Mouse (Mus musculus): Measurements from ENCODE around the gene Umad1. TPM values are rescaled to one million over a fixed set of nuclear protein-coding genes. Genes with fewer than 3 reads are reported as not detected.

Umad1 gene
- polyA plus RNA-seq, 2 experiments, result 10.7 to 16.6 TPM

- Histone ChIP-seq H3K9me3 (ENCODE audit: control insufficient read depth, low read length) (no peaks in the 10 kb centered on the region), H3K4me1 (ENCODE audit: control insufficient read depth, insufficient read depth, low read length) (peaks cover 5% of the 10 kb centered on the region; the same call in 1 of the 2 replicates), H3K27me3 (ENCODE audit: control insufficient read depth, insufficient read depth, low read length) (no peaks in the 10 kb centered on the region), H3K36me3 (ENCODE audit: control insufficient read depth, insufficient read depth, low read length) (peaks cover 3% of the 10 kb centered on the region; the same call in 1 of the 2 replicates), H3K9ac (ENCODE audit: low read depth, low read length, severe bottlenecking) (peak overlapping the region; percentile 69), H3K27ac (replicated peaks; ENCODE audit: low read depth, low read length) (peak overlapping the region; percentile 65), H3K4me3 (replicated peaks; ENCODE audit: low read length) (peak overlapping the region; percentile 69), H3K4me2 (replicated peaks; ENCODE audit: low read depth, low read length, severe bottlenecking) (peak overlapping the region; percentile 83)
- no peak for ATAC-seq (ENCODE audit: low FRiP score, low read depth)
- no peak for TF ChIP-seq POLR2A (IDR thresholded peaks at IDR 0.05; ENCODE audit: borderline replicate concordance, extremely low read depth, insufficient read depth, insufficient read length)
- no peak for DNase-seq (ENCODE audit: low spot score)
- WGBS, result 10% methylated on average over 6 of the region's 6 CpGs
Observed at GRCm38 (mm10) chr6:8258316-8258715, 772 bp upstream of the Umad1 start.

GRCm38 (mm10) chr6:8259667-8260044, 568 bp downstream of the Umad1 start:
- Histone ChIP-seq H3K4me3 (replicated peaks; ENCODE audit: low read length) (peak overlapping the region; percentile 69), H3K4me1 (ENCODE audit: control insufficient read depth, insufficient read depth, low read length) (peaks cover 5% of the 10 kb centered on the region; the same call in 1 of the 2 replicates), H3K9me3 (ENCODE audit: control insufficient read depth, low read length) (no peaks in the 10 kb centered on the region), H3K27me3 (ENCODE audit: control insufficient read depth, insufficient read depth, low read length) (no peaks in the 10 kb centered on the region), H3K4me2 (replicated peaks; ENCODE audit: low read depth, low read length, severe bottlenecking) (peak overlapping the region; percentile 83), H3K9ac (ENCODE audit: low read depth, low read length, severe bottlenecking) (peak overlapping the region; percentile 64), H3K27ac (replicated peaks; ENCODE audit: low read depth, low read length) (no peak overlapping the region), H3K36me3 (ENCODE audit: control insufficient read depth, insufficient read depth, low read length) (peaks cover 3% of the 10 kb centered on the region; the same call in 1 of the 2 replicates)
- no peak; the same call in 1 of the 2 replicates for ATAC-seq (ENCODE audit: low FRiP score, low read depth)
- 0% methylated on average over 8 of the region's 8 CpGs for WGBS
- DNase-seq (ENCODE audit: low spot score), result no peak
- no peak for TF ChIP-seq POLR2A (IDR thresholded peaks at IDR 0.05; ENCODE audit: borderline replicate concordance, extremely low read depth, insufficient read depth, insufficient read length)

GRCm38 (mm10) chr6:8271047-8271446, 12.0 kb downstream of the Umad1 start:
- ATAC-seq (ENCODE audit: low FRiP score, low read depth) (no peak), DNase-seq (ENCODE audit: low spot score) (no peak)
- Histone ChIP-seq H3K4me3 (replicated peaks; ENCODE audit: low read length) (no peak overlapping the region), H3K4me2 (replicated peaks; ENCODE audit: low read depth, low read length, severe bottlenecking) (no peak overlapping the region), H3K27ac (replicated peaks; ENCODE audit: low read depth, low read length) (no peak overlapping the region), H3K27me3 (ENCODE audit: control insufficient read depth, insufficient read depth, low read length) (no peaks in the 10 kb centered on the region), H3K4me1 (ENCODE audit: control insufficient read depth, insufficient read depth, low read length) (no peaks in the 10 kb centered on the region; the same call in 1 of the 2 replicates), H3K36me3 (ENCODE audit: control insufficient read depth, insufficient read depth, low read length) (0 out of 2 replicates have a peak, but pooled peaks cover 5% of the 10 kb centered on the region), H3K9me3 (ENCODE audit: control insufficient read depth, low read length) (no peaks in the 10 kb centered on the region), H3K9ac (ENCODE audit: low read depth, low read length, severe bottlenecking) (no peak overlapping the region)
- no peak for TF ChIP-seq POLR2A (IDR thresholded peaks at IDR 0.05; ENCODE audit: borderline replicate concordance, extremely low read depth, insufficient read depth, insufficient read length)
- WGBS, result 85% methylated on average over 3 of the region's 3 CpGs

GRCm38 (mm10) chr6:8274387-8275054, 15.4 kb downstream of the Umad1 start:
- no peaks in the 10 kb centered on the region; the same call in 1 of the 2 replicates for H3K4me1 ChIP-seq (ENCODE audit: control insufficient read depth, insufficient read depth, low read length)
- H3K9me3 ChIP-seq (ENCODE audit: control insufficient read depth, low read length), result no peaks in the 10 kb centered on the region
- no peak overlapping the region for H3K27ac ChIP-seq (replicated peaks; ENCODE audit: low read depth, low read length)
- DNase-seq (ENCODE audit: low spot score) (peak; percentile 65), ATAC-seq (ENCODE audit: low FRiP score, low read depth) (no peak)
- no peak for TF ChIP-seq POLR2A (IDR thresholded peaks at IDR 0.05; ENCODE audit: borderline replicate concordance, extremely low read depth, insufficient read depth, insufficient read length)
- 30% methylated on average over 6 of the region's 6 CpGs for WGBS
- no peak overlapping the region for H3K4me2 ChIP-seq (replicated peaks; ENCODE audit: low read depth, low read length, severe bottlenecking)
- no peak overlapping the region for H3K9ac ChIP-seq (ENCODE audit: low read depth, low read length, severe bottlenecking)
- H3K36me3 ChIP-seq (ENCODE audit: control insufficient read depth, insufficient read depth, low read length), result 0 out of 2 replicates have a peak, but pooled peaks cover 5% of the 10 kb centered on the region
- H3K27me3 ChIP-seq (ENCODE audit: control insufficient read depth, insufficient read depth, low read length), result no peaks in the 10 kb centered on the region
- no peak overlapping the region for H3K4me3 ChIP-seq (replicated peaks; ENCODE audit: low read length)

- Histone ChIP-seq H3K27ac (replicated peaks; ENCODE audit: low read depth, low read length) (no peak overlapping the region), H3K4me3 (replicated peaks; ENCODE audit: low read length) (no peak overlapping the region), H3K4me1 (ENCODE audit: control insufficient read depth, insufficient read depth, low read length) (no peaks in the 10 kb centered on the region; the same call in 1 of the 2 replicates), H3K9me3 (ENCODE audit: control insufficient read depth, low read length) (no peaks in the 10 kb centered on the region), H3K36me3 (ENCODE audit: control insufficient read depth, insufficient read depth, low read length) (0 out of 2 replicates have a peak, but pooled peaks cover 5% of the 10 kb centered on the region), H3K9ac (ENCODE audit: low read depth, low read length, severe bottlenecking) (no peak overlapping the region), H3K27me3 (ENCODE audit: control insufficient read depth, insufficient read depth, low read length) (no peaks in the 10 kb centered on the region), H3K4me2 (replicated peaks; ENCODE audit: low read depth, low read length, severe bottlenecking) (no peak overlapping the region)
- 5% methylated on average over 1 of the region's 1 CpGs for WGBS
- TF ChIP-seq POLR2A (IDR thresholded peaks at IDR 0.05; ENCODE audit: borderline replicate concordance, extremely low read depth, insufficient read depth, insufficient read length), result no peak
- peak; percentile 52 for DNase-seq (ENCODE audit: low spot score)
- no peak for ATAC-seq (ENCODE audit: low FRiP score, low read depth)
Observed at GRCm38 (mm10) chr6:8275098-8275497, 16.0 kb downstream of the Umad1 start.
